Mouse (Mus musculus) stomach, embryonic 16.5 days (tissue): ENCODE measurements at regions not wholly inside any gene's neighbourhood (a gene's known extent, or its start where the extent isn't known, plus 50 kb on each side); places are given as distances from the start of the nearest gene placed in this dataset.
A peak's percentile ranks its signal among the peaks of the same experiment; 100 is the strongest.

ENCODE experiments used
- ATAC-seq: fragments of 200-750 bp; cut with Nextera tagmentation; 2 replicates; pipeline ENCODE4 v1.8.0; 2017; ENCODE audit warnings: moderate number of reproducible peaks, moderate TSS enrichment; ENCODE audit not compliant: insufficient read depth, low FRiP score
- H3K27ac ChIP-seq: fragments of 300-500 bp; sonication (generic); 2 replicates; pipeline ENCODE4 v1.5.1; 2014; ENCODE audit warnings: low read length
- H3K27me3 ChIP-seq: fragments of 300-500 bp; sonication (generic); 2 replicates; pipeline ENCODE4 v1.6.1; 2014; ENCODE audit warnings: low read length, control low read depth, mixed read lengths; ENCODE audit not compliant: control insufficient read depth, insufficient read depth
- H3K36me3 ChIP-seq: fragments of 300-500 bp; sonication (generic); 2 replicates; pipeline ENCODE4 v1.6.1; 2014; ENCODE audit warnings: low read length; ENCODE audit not compliant: control insufficient read depth, insufficient read depth
- H3K4me1 ChIP-seq: fragments of 300-500 bp; sonication (generic); 2 replicates; pipeline ENCODE4 v1.6.1; 2014; ENCODE audit warnings: low read length, control low read depth, mixed read lengths; ENCODE audit not compliant: control insufficient read depth, insufficient read depth
- H3K4me2 ChIP-seq: fragments of 300-500 bp; sonication (generic); 2 replicates; pipeline ENCODE4 v1.6.1; 2014; ENCODE audit warnings: low read depth, low read length, mixed read lengths
- H3K4me3 ChIP-seq: fragments of 300-500 bp; sonication (generic); replicated peaks from 2 replicates; pipeline ENCODE4 v1.5.1; 2014; ENCODE audit warnings: mild to moderate bottlenecking, low read length
- H3K9ac ChIP-seq: fragments of 300-500 bp; sonication (generic); 2 replicates; pipeline ENCODE4 v1.6.1; 2014; ENCODE audit warnings: low read length
- H3K9me3 ChIP-seq: fragments of 300-500 bp; sonication (generic); replicated peaks from 2 replicates; pipeline ENCODE4 v1.6.1; 2016; ENCODE audit warnings: low read length, control low read depth; ENCODE audit not compliant: control insufficient read depth
- WGBS: fragments of 180-500 bp; shearing (Covaris S2); extraction: QIAGEN DNeasy Blood & Tissue Kit; methylation state at CpG from one replicate; pipeline ENCODE4 v1.1.7; 2014; 5-methylcytosine and 5-hydroxymethylcytosine counted together

GRCm38 (mm10) chr12:8447612-8448011 lies 52.2 kb downstream of the Rhob start:
- Histone ChIP-seq H3K9ac (no peak overlapping the region), H3K36me3 (no peaks in the 10 kb centered on the region), H3K27me3 (no peaks in the 10 kb centered on the region), H3K4me3 (no peak overlapping the region), H3K4me2 (no peak overlapping the region), H3K9me3 (no peaks in the 10 kb centered on the region), H3K4me1 (peaks cover 18% of the 10 kb centered on the region), H3K27ac (no peak overlapping the region)
- WGBS: 77% methylated on average over 9 of the region's 9 CpGs
- no peak for ATAC-seq

- Histone ChIP-seq H3K27me3 (no peaks in the 10 kb centered on the region), H3K9ac (no peak overlapping the region), H3K9me3 (no peaks in the 10 kb centered on the region), H3K4me1 (peaks cover 17% of the 10 kb centered on the region), H3K4me2 (no peak overlapping the region), H3K27ac (no peak overlapping the region), H3K4me3 (no peak overlapping the region), H3K36me3 (no peaks in the 10 kb centered on the region)
- no peak for ATAC-seq
- WGBS: 26% methylated on average over 7 of the region's 7 CpGs
Observed at GRCm38 (mm10) chr12:8447025-8447424, 52.8 kb downstream of the Rhob start.

GRCm38 (mm10) chr12:8444975-8445853 lies 54.6 kb downstream of the Rhob start:
- WGBS: 79% methylated on average over 13 of the region's 13 CpGs
- Histone ChIP-seq H3K27me3 (no peaks in the 10 kb centered on the region), H3K9me3 (no peaks in the 10 kb centered on the region), H3K27ac (no peak overlapping the region), H3K4me3 (no peak overlapping the region), H3K9ac (no peak overlapping the region), H3K4me2 (no peak overlapping the region), H3K4me1 (no peaks in the 10 kb centered on the region), H3K36me3 (no peaks in the 10 kb centered on the region)
- ATAC-seq: no peak

- no peaks in the 10 kb centered on the region for H3K4me1 ChIP-seq
- 65% methylated on average over 4 of the region's 4 CpGs for WGBS
- no peak overlapping the region for H3K4me3 ChIP-seq
- H3K27ac ChIP-seq: no peak overlapping the region; the same call in 1 of the 2 replicates
- no peak overlapping the region for H3K4me2 ChIP-seq
- H3K36me3 ChIP-seq: no peaks in the 10 kb centered on the region
- ATAC-seq: no peak
- no peak overlapping the region for H3K9ac ChIP-seq
- H3K9me3 ChIP-seq: no peaks in the 10 kb centered on the region
- H3K27me3 ChIP-seq: no peaks in the 10 kb centered on the region
Observed at GRCm38 (mm10) chr12:8443917-8444453, 55.8 kb downstream of the Rhob start.

GRCm38 (mm10) chr12:8443253-8443661 lies 56.6 kb downstream of the Rhob start:
- Histone ChIP-seq H3K27ac (no peak overlapping the region), H3K4me2 (no peak overlapping the region), H3K27me3 (no peaks in the 10 kb centered on the region), H3K36me3 (no peaks in the 10 kb centered on the region), H3K4me1 (no peaks in the 10 kb centered on the region), H3K4me3 (no peak overlapping the region), H3K9ac (no peak overlapping the region), H3K9me3 (no peaks in the 10 kb centered on the region)
- ATAC-seq: 0 out of 2 replicates have a peak, but pooled peaks have one; percentile 58
- WGBS: 66% methylated on average over 4 of the region's 4 CpGs

- WGBS: 89% methylated on average over 4 of the region's 4 CpGs
- H3K27me3 ChIP-seq: no peaks in the 10 kb centered on the region
- ATAC-seq: no peak
- H3K36me3 ChIP-seq: no peaks in the 10 kb centered on the region
- no peak overlapping the region for H3K27ac ChIP-seq
- H3K4me3 ChIP-seq: no peak overlapping the region
- H3K9me3 ChIP-seq: no peaks in the 10 kb centered on the region
- no peak overlapping the region for H3K9ac ChIP-seq
- peaks cover 10% of the 10 kb centered on the region; the same call in 1 of the 2 replicates for H3K4me1 ChIP-seq
- no peak overlapping the region for H3K4me2 ChIP-seq
Observed at GRCm38 (mm10) chr12:8441275-8441674, 58.5 kb downstream of the Rhob start.

GRCm38 (mm10) chr12:8440373-8440772 lies 59.4 kb downstream of the Rhob start:
- no peak overlapping the region for H3K4me3 ChIP-seq
- peaks cover 14% of the 10 kb centered on the region; the same call in 1 of the 2 replicates for H3K4me1 ChIP-seq
- H3K27ac ChIP-seq: no peak overlapping the region
- no peaks in the 10 kb centered on the region for H3K36me3 ChIP-seq
- no peaks in the 10 kb centered on the region for H3K27me3 ChIP-seq
- H3K9me3 ChIP-seq: no peaks in the 10 kb centered on the region
- H3K9ac ChIP-seq: no peak overlapping the region
- 89% methylated on average over 3 of the region's 3 CpGs for WGBS
- no peak for ATAC-seq
- no peak overlapping the region for H3K4me2 ChIP-seq

GRCm38 (mm10) chr12:8439957-8440356 lies 59.9 kb downstream of the Rhob start:
- H3K27me3 ChIP-seq: no peaks in the 10 kb centered on the region
- WGBS: 83% methylated on average over 3 of the region's 3 CpGs
- H3K4me2 ChIP-seq: no peak overlapping the region
- H3K27ac ChIP-seq: no peak overlapping the region
- ATAC-seq: no peak
- H3K9ac ChIP-seq: no peak overlapping the region
- peaks cover 14% of the 10 kb centered on the region; the same call in 1 of the 2 replicates for H3K4me1 ChIP-seq
- no peak overlapping the region for H3K4me3 ChIP-seq
- no peaks in the 10 kb centered on the region for H3K36me3 ChIP-seq
- no peaks in the 10 kb centered on the region for H3K9me3 ChIP-seq

- Histone ChIP-seq H3K27me3 (no peaks in the 10 kb centered on the region), H3K9me3 (no peaks in the 10 kb centered on the region), H3K4me2 (no peak overlapping the region), H3K9ac (no peak overlapping the region), H3K27ac (no peak overlapping the region), H3K4me1 (peaks cover 16% of the 10 kb centered on the region), H3K4me3 (no peak overlapping the region), H3K36me3 (no peaks in the 10 kb centered on the region)
- ATAC-seq: no peak
- WGBS: 89% methylated on average over 4 of the region's 4 CpGs
Observed at GRCm38 (mm10) chr12:8439486-8439885, 60.3 kb downstream of the Rhob start.
